Mouse (Mus musculus) heart, postnatal 0 days (tissue): ENCODE measurements around the gene Slc7a8.

Experiments used
- CTCF ChIP-seq: IDR thresholded peaks from 2 replicates; pipeline ENCODE4 v1.5.1; 2016; ENCODE audit warnings: antibody characterized with exemption, control low read depth, low read depth
- EP300 ChIP-seq: IDR thresholded peaks from 2 replicates; pipeline ENCODE4 v1.6.1; 2016; ENCODE audit warnings: antibody characterized with exemption, low read depth

DNA sequence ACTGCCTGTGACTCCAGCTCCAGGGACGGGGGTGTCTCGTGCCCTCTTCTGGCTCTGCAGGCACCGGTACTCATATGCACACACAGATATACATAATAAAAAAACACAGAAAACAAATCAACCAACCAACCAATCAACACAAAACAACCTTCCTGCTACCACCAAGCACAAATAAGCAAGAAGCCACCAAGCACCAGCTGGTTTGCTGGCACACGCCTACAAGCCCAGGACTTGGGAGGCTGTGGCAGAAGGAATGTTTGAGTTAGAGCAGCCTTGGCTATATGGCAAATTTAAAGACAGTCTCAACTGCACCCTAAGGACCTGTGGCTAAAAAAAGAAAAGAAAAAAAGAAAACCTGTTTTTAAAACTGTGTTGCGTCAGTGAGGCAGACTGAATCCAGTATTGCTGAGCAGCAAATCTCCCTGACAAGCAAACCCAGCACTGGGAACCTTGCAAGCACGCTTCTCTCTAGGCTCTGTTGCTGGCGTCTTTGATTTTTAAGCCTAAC is 6.2 kb downstream of the Slc7a8 start:
- TF ChIP-seq EP300 (no peak), CTCF (no peak)
